Comparison of ENCODE assay signal across 11 mouse cellular contexts in the genomic region with DNA sequence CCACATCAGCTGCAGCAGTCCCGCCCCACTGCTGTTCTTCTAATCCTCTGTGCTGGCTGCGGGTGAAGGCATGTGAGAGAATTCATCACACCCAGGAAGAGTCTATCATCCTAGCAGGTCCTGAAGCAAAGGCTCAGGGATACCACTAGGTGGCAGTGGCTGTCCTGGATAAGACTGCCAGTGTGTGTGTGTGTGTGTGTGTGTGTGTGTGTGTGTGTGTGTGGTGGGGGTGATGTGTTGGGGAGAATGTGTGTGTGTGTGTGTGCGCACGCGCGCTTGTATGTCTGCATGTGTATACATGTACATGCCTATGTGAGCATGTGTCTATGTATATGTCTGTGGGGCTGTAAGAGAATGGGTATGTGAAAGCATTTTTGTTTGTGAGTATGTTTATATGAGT. TPM values are rescaled to one million over a fixed set of nuclear protein-coding genes. Genes with fewer than 3 reads are reported as not detected.
DNase-seq lines count a peak whose midpoint lies in the region; ATAC-seq and TF ChIP-seq lines count a peak whose summit lies in the region.
"Had no signal": no experiment of that assay in that cellular context is flagged by ENCODE, and none has a peak within 500 bp of the region (broad histone marks: within the 10 kb centered on the region; RNA-seq: fewer than 3 reads in every experiment).

No protein-coding gene starts in this region.

- H3K4me2 ChIP-seq in kidney, embryonic 15.5 days = no peak overlapping the region
- H3K4me2 ChIP-seq in forebrain, embryonic 15.5 days (replicated peaks) = no peak overlapping the region
- H3K4me2 ChIP-seq in midbrain, embryonic 11.5 days = no peak overlapping the region
- H3K4me2 ChIP-seq: embryonic facial prominence, embryonic 15.5 days had no signal

- no peak overlapping the region for H3K4me3 ChIP-seq in kidney, adult 2 months (ENCODE audit: insufficient read depth, low read depth, low read length)
- H3K4me3 ChIP-seq in kidney, embryonic 15.5 days (replicated peaks) = no peak overlapping the region
- H3K4me3 ChIP-seq in forebrain, embryonic 15.5 days = no peak overlapping the region
- no peak overlapping the region for H3K4me3 ChIP-seq in midbrain, embryonic 11.5 days (ENCODE audit: low read depth, low read length)
- H3K4me3 ChIP-seq: embryonic facial prominence, embryonic 15.5 days had no signal

- H3K27ac ChIP-seq in kidney, adult 2 months (ENCODE audit: insufficient read depth, low read depth, low read length) = no peak overlapping the region
- no peak overlapping the region for H3K27ac ChIP-seq in kidney, embryonic 15.5 days
- no peak overlapping the region for H3K27ac ChIP-seq in forebrain, embryonic 15.5 days (replicated peaks)
- H3K27ac ChIP-seq in midbrain, embryonic 11.5 days (ENCODE audit: low read depth, low read length) = no peak overlapping the region
- H3K27ac ChIP-seq: embryonic facial prominence, embryonic 15.5 days had no signal

- peak; percentile 41 for DNase-seq in kidney, adult 2 months
- DNase-seq in 416B (ENCODE audit: low read depth) = peak; percentile 62
- peak; percentile 55 for DNase-seq in ES-CJ7 (ENCODE audit: low read depth, low spot score)
- peak; percentile 83 for DNase-seq in midbrain, embryonic 11.5 days (ENCODE audit: low spot score, missing footprints)
- DNase-seq in heart, adult 8-10 months (ENCODE audit: low spot score) = no peak

- WGBS in kidney, adult 2 months = 69% methylated on average over 6 of the region's 6 CpGs
- WGBS in kidney, embryonic 15.5 days = 70% methylated on average over 6 of the region's 6 CpGs
- 65% methylated on average over 6 of the region's 6 CpGs for WGBS in forebrain, embryonic 15.5 days
- WGBS in midbrain, embryonic 11.5 days = 65% methylated on average over 6 of the region's 6 CpGs

- no peak overlapping the region for H3K9ac ChIP-seq in kidney, embryonic 15.5 days
- H3K9ac ChIP-seq in forebrain, embryonic 15.5 days (replicated peaks) = no peak overlapping the region
- H3K9ac ChIP-seq in midbrain, embryonic 11.5 days (ENCODE audit: low read length) = no peak overlapping the region
- H3K9ac ChIP-seq: embryonic facial prominence, embryonic 15.5 days had no signal

- no peaks in the 10 kb centered on the region for H3K9me3 ChIP-seq in kidney, embryonic 15.5 days (replicated peaks)
- H3K9me3 ChIP-seq in forebrain, embryonic 15.5 days = no peaks in the 10 kb centered on the region
- H3K9me3 ChIP-seq in midbrain, embryonic 11.5 days (ENCODE audit: control insufficient read depth, low read length) = no peaks in the 10 kb centered on the region
- H3K9me3 ChIP-seq: embryonic facial prominence, embryonic 15.5 days had no signal

- no peak for ATAC-seq in kidney, embryonic 15.5 days (replicated peaks; ENCODE audit: low FRiP score)
- ATAC-seq in forebrain, embryonic 15.5 days (replicated peaks) = peak; percentile 49; the same call in 1 of the 2 replicates
- no peak for ATAC-seq in midbrain, embryonic 11.5 days (ENCODE audit: low FRiP score)
- ATAC-seq in CD4-positive, CD25-positive, alpha-beta regulatory T cell, adult 4 months = no peak

- no peaks in the 10 kb centered on the region for H3K36me3 ChIP-seq in kidney, adult 2 months (ENCODE audit: control insufficient read depth, insufficient read depth, low read length)
- H3K36me3 ChIP-seq in kidney, embryonic 15.5 days = no peaks in the 10 kb centered on the region
- no peaks in the 10 kb centered on the region for H3K36me3 ChIP-seq in forebrain, embryonic 15.5 days
- no peaks in the 10 kb centered on the region for H3K36me3 ChIP-seq in midbrain, embryonic 11.5 days (ENCODE audit: control insufficient read depth, insufficient read depth, low read length)
- H3K36me3 ChIP-seq: embryonic facial prominence, embryonic 15.5 days had no signal

- peak; percentile 70 for TF ChIP-seq CTCF in kidney, adult 2 months (conservative IDR thresholded peaks at IDR 0.05; ENCODE audit: insufficient read depth, insufficient read length, low read depth, low read length)

- no peaks in the 10 kb centered on the region for H3K27me3 ChIP-seq in kidney, adult 2 months (replicated peaks; ENCODE audit: control insufficient read depth, insufficient read depth, low read length)
- no peaks in the 10 kb centered on the region for H3K27me3 ChIP-seq in kidney, embryonic 15.5 days
- H3K27me3 ChIP-seq in forebrain, embryonic 15.5 days = no peaks in the 10 kb centered on the region
- H3K27me3 ChIP-seq in midbrain, embryonic 11.5 days (ENCODE audit: control insufficient read depth, insufficient read depth, low read length) = no peaks in the 10 kb centered on the region

- no peak for TF ChIP-seq POLR2A in kidney, adult 2 months (IDR thresholded peaks at IDR 0.05; ENCODE audit: low read depth, low read length)

- no peaks in the 10 kb centered on the region for H3K4me1 ChIP-seq in kidney, adult 2 months (ENCODE audit: control insufficient read depth, insufficient read depth, low read length)
- peaks cover 22% of the 10 kb centered on the region for H3K4me1 ChIP-seq in kidney, embryonic 15.5 days
- no peaks in the 10 kb centered on the region for H3K4me1 ChIP-seq in forebrain, embryonic 15.5 days
- no peaks in the 10 kb centered on the region for H3K4me1 ChIP-seq in midbrain, embryonic 11.5 days (ENCODE audit: control insufficient read depth, insufficient read depth, low read length)

RNA-seq across cellular contexts. Expression of gene Aldh1a3, which starts 17.9 kb away (rescaled TPM):
- polyA plus RNA-seq in kidney, adult 2 months (2012; rRNA removed) = 8.2 and 10.7 TPM in 2 replicates
- polyA plus RNA-seq in kidney, embryonic 15.5 days (2015; fragmentation: Nextera tagmentation; extraction: Ambion mirVana) = 38.0 and 41.0 TPM in 2 replicates
- 6.6 and 6.7 TPM in 2 replicates for polyA plus RNA-seq in forebrain, embryonic 15.5 days (2015; fragmentation: Nextera tagmentation; extraction: Ambion mirVana)
- polyA plus RNA-seq in midbrain, embryonic 11.5 days (2014; fragmentation: Nextera tagmentation; extraction: Ambion mirVana) = 0.41 and 0.72 TPM in 2 replicates
- under 1 TPM in 1 of 2 experiments, not detected in 1; 0.50 TPM for polyA plus RNA-seq in CD4-positive, CD25-positive, alpha-beta regulatory T cell, adult 4 months (2017; shearing (Covaris generic))
- 1 to 10 TPM in 3 of 4 experiments, under 1 TPM in 1; 0.90 to 1.4 (median 1.2) TPM for total RNA-seq in heart, adult 8-10 months (2022)

RNA-seq across cellular contexts. Expression of gene Lrrk1, which starts 21.3 kb away (rescaled TPM):
- polyA plus RNA-seq in kidney, adult 2 months (2012; rRNA removed) = 17.3 and 22.3 TPM in 2 replicates
- polyA plus RNA-seq in kidney, embryonic 15.5 days (2015; fragmentation: Nextera tagmentation; extraction: Ambion mirVana) = 15.2 and 17.2 TPM in 2 replicates
- 2.2 and 2.6 TPM in 2 replicates for polyA plus RNA-seq in forebrain, embryonic 15.5 days (2015; fragmentation: Nextera tagmentation; extraction: Ambion mirVana)
- 2.5 and 2.9 TPM in 2 replicates for polyA plus RNA-seq in midbrain, embryonic 11.5 days (2014; fragmentation: Nextera tagmentation; extraction: Ambion mirVana)
- 1 to 10 TPM; 2.3 to 5.7 TPM for polyA plus RNA-seq in CD4-positive, CD25-positive, alpha-beta regulatory T cell, adult 4 months (2017; shearing (Covaris generic))
- total RNA-seq in heart, adult 8-10 months (2022) = 10 to 100 TPM in 1 of 4 experiments, 1 to 10 TPM in 3; 8.8 to 10.2 (median 9.7) TPM

RNA-seq across cellular contexts. Expression of gene Gm10974, which starts 43.7 kb away (rescaled TPM):
- polyA plus RNA-seq in kidney, adult 2 months (2012; rRNA removed) = not detected in 2 replicates
- not detected in 2 replicates for polyA plus RNA-seq in kidney, embryonic 15.5 days (2015; fragmentation: Nextera tagmentation; extraction: Ambion mirVana)
- not detected in 2 replicates for polyA plus RNA-seq in forebrain, embryonic 15.5 days (2015; fragmentation: Nextera tagmentation; extraction: Ambion mirVana)
- not detected in 2 replicates for polyA plus RNA-seq in midbrain, embryonic 11.5 days (2014; fragmentation: Nextera tagmentation; extraction: Ambion mirVana)
- not detected for polyA plus RNA-seq in CD4-positive, CD25-positive, alpha-beta regulatory T cell, adult 4 months (2017; shearing (Covaris generic))
- total RNA-seq in heart, adult 8-10 months (2022) = not detected
- total RNA-seq: left cerebral cortex, postnatal 36 days had no signal
- polyA plus RNA-seq: embryonic facial prominence, embryonic 15.5 days; stomach, embryonic 14.5 days had no signal
